Mouse (Mus musculus): ENCODE measurements around the gene Nrgn.

DNA sequence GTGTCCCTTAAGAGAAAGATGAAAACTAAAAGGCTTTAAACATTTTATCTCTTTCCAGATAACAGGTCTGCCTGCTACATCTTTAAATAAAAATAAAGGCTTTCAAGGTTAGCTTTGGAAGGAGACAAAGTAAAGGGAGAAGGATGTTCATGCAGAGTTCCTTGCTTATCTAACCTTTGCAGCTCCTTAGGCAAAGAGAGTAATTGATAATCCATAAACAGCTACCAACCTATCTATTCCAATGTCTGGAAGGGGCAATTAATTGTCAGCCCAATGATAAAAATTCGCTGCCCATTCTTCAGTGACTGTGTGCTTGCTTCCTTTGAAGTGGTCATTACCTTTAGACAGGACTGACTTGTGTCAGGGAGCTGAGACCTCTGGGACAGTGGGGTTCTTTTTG, 11.1 kb upstream of the Nrgn start:
- TF ChIP-seq CTCF (IDR thresholded peaks at IDR 0.05; ENCODE audit: borderline replicate concordance, insufficient read depth, low read depth, low read length): no peak
- TF ChIP-seq POLR2A (IDR thresholded peaks at IDR 0.05; ENCODE audit: borderline replicate concordance, insufficient read depth, low read length): no peak

All from cerebellum, adult 2 months (tissue).